Mouse (Mus musculus) CH12.LX (cell line): Measurements from ENCODE around the gene Tmem87a. TPM values are rescaled to one million over a fixed set of nuclear protein-coding genes. Genes with fewer than 3 reads are reported as not detected.

Source experiments
- DNase-seq: peaks from one replicate; pipeline ENCODE4 v3.0.0-alpha.2; 2013; ENCODE audit errors: extremely low read depth
- H3K27ac ChIP-seq: 2 replicates; pipeline ENCODE4 v1.5.1; 2012; ENCODE audit warnings: low read depth, mild to moderate bottlenecking, control low read depth, moderate library complexity; ENCODE audit not compliant: insufficient read depth
- H3K27me3 ChIP-seq: replicated peaks from 2 replicates; pipeline ENCODE3; 2012; ENCODE audit warnings: inconsistent platforms
- H3K36me3 ChIP-seq, 2 experiments: replicated peaks in 1 of 2; 2 replicates each; pipeline versions ENCODE3 to v1.6.1; 2012; ENCODE audit warnings: inconsistent platforms in 1 of 2, low read length in 1 of 2, mild to moderate bottlenecking in 1 of 2, mixed read lengths in 1 of 2, moderate library complexity in 1 of 2; ENCODE audit not compliant: control insufficient read depth in 1 of 2, insufficient read depth in 1 of 2
- H3K4me1 ChIP-seq, 2 experiments: 2 replicates each; pipeline ENCODE4 v1.6.1; 2012; ENCODE audit warnings: inconsistent platforms in 1 of 2, moderate library complexity in 1 of 2; ENCODE audit not compliant: insufficient read depth in 2 of 2, control insufficient read depth in 1 of 2
- H3K4me2 ChIP-seq: 2 replicates; pipeline ENCODE4 v1.6.1; 2012; ENCODE audit warnings: low read depth, mild to moderate bottlenecking, control low read depth; ENCODE audit not compliant: poor library complexity, insufficient read depth, severe bottlenecking
- H3K4me3 ChIP-seq, 3 experiments: fragments of 150-350 bp in 1 of 3; sonication (generic) in 1 of 3; replicated peaks in 1 of 3; 2 replicates each; pipeline versions ENCODE3 to v1.5.1; 2011 to 2012; ENCODE audit warnings: low read depth in 2 of 3, low read length in 2 of 3, mild to moderate bottlenecking in 2 of 3, moderate library complexity in 2 of 3, control low read depth in 1 of 3, improper control_type of control experiment in 1 of 3, inconsistent platforms in 1 of 3, mixed read lengths in 1 of 3; ENCODE audit not compliant: poor library complexity in 1 of 3
- H3K79me2 ChIP-seq: replicated peaks from 2 replicates; pipeline ENCODE4 v1.6.1; 2012; ENCODE audit warnings: mild to moderate bottlenecking, moderate library complexity; ENCODE audit not compliant: control insufficient read depth, poor library complexity, insufficient read depth, severe bottlenecking; ENCODE audit errors: extremely low read depth
- H3K9ac ChIP-seq: 2 replicates; pipeline ENCODE4 v1.6.1; 2012; ENCODE audit warnings: low read depth, mild to moderate bottlenecking, control low read depth, moderate library complexity; ENCODE audit not compliant: insufficient read depth
- H3K9me3 ChIP-seq: replicated peaks from 2 replicates; pipeline ENCODE3; 2012; ENCODE audit warnings: low read length, inconsistent platforms, mixed read lengths
- CHD2 ChIP-seq: IDR thresholded peaks from 2 replicates; pipeline ENCODE4 v1.6.1; 2011; ENCODE audit warnings: low read length, improper control_type of control experiment
- ELF1 ChIP-seq: IDR thresholded peaks from 2 replicates; pipeline ENCODE4 v1.6.1; 2014; ENCODE audit warnings: low read depth, mild to moderate bottlenecking, inconsistent platforms, low read length, improper control_type of control experiment
- EP300 ChIP-seq: IDR thresholded peaks from 2 replicates; pipeline ENCODE4 v1.6.1; 2011; ENCODE audit warnings: low read length, improper control_type of control experiment
- ETS1 ChIP-seq: conservative IDR thresholded peaks from 2 replicates; pipeline ENCODE4 v1.6.1; 2012; ENCODE audit warnings: low read depth, mild to moderate bottlenecking, inconsistent platforms, low read length, improper control_type of control experiment, moderate library complexity
- HCFC1 ChIP-seq: IDR thresholded peaks from 2 replicates; pipeline ENCODE4 v1.6.1; 2012; ENCODE audit warnings: low read depth, mild to moderate bottlenecking, inconsistent platforms, low read length, improper control_type of control experiment
- IRF4 ChIP-seq: IDR thresholded peaks from 2 replicates; pipeline ENCODE4 v1.6.1; 2014; ENCODE audit warnings: low read depth, mild to moderate bottlenecking, inconsistent platforms, low read length, improper control_type of control experiment
- JUN ChIP-seq: IDR thresholded peaks from 2 replicates; pipeline ENCODE4 v1.6.1; 2011; ENCODE audit warnings: low read depth, mild to moderate bottlenecking, low read length, improper control_type of control experiment, moderate library complexity; ENCODE audit not compliant: insufficient read depth
- JUND ChIP-seq: conservative IDR thresholded peaks from 2 replicates; pipeline ENCODE4 v1.6.1; 2011; ENCODE audit warnings: low read depth, low read length, improper control_type of control experiment
- KAT2A ChIP-seq: IDR thresholded peaks from 2 replicates; pipeline ENCODE4 v1.6.1; 2012; ENCODE audit warnings: low read length, improper control_type of control experiment, inconsistent platforms; ENCODE audit not compliant: insufficient replicate concordance
- MAX ChIP-seq: IDR thresholded peaks from 2 replicates; pipeline ENCODE4 v1.6.1; 2011; ENCODE audit warnings: low read length, improper control_type of control experiment
- MAZ ChIP-seq: IDR thresholded peaks from 2 replicates; pipeline ENCODE4 v1.6.1; 2012; ENCODE audit warnings: low read depth, mild to moderate bottlenecking, inconsistent platforms, low read length, improper control_type of control experiment, moderate library complexity
- MEF2A ChIP-seq: IDR thresholded peaks from 2 replicates; pipeline ENCODE4 v1.6.1; 2014; ENCODE audit warnings: low read depth, mild to moderate bottlenecking, inconsistent platforms, low read length, improper control_type of control experiment, borderline replicate concordance
- MYC ChIP-seq: IDR thresholded peaks from 2 replicates; pipeline ENCODE4 v1.6.1; 2011; ENCODE audit warnings: low read depth, mild to moderate bottlenecking, improper control_type of control experiment, low read length
- NELFE ChIP-seq: IDR thresholded peaks from 2 replicates; pipeline ENCODE4 v1.6.1; 2011; ENCODE audit warnings: low read depth, low read length, improper control_type of control experiment
- POLR2A ChIP-seq: IDR thresholded peaks from 2 replicates; pipeline ENCODE4 v1.6.1; 2011; ENCODE audit warnings: low read depth, mild to moderate bottlenecking, improper control_type of control experiment, low read length
- SIN3A ChIP-seq: IDR thresholded peaks from 2 replicates; pipeline ENCODE4 v1.6.1; 2012; ENCODE audit warnings: low read length, improper control_type of control experiment, inconsistent platforms
- SMC3 ChIP-seq: IDR thresholded peaks from 2 replicates; pipeline ENCODE4 v1.6.1; 2011; ENCODE audit warnings: low read depth, low read length, improper control_type of control experiment
- TBP ChIP-seq: conservative IDR thresholded peaks from 2 replicates; pipeline ENCODE4 v1.6.1; 2011; ENCODE audit warnings: low read depth, low read length, improper control_type of control experiment
- TCF12 ChIP-seq: IDR thresholded peaks from 2 replicates; pipeline ENCODE4 v1.6.1; 2014; ENCODE audit warnings: low read depth, mild to moderate bottlenecking, inconsistent platforms, low read length, improper control_type of control experiment
- UBTF ChIP-seq: IDR thresholded peaks from 2 replicates; pipeline ENCODE4 v1.6.1; 2012; ENCODE audit warnings: low read depth, mild to moderate bottlenecking, inconsistent platforms, low read length, improper control_type of control experiment, moderate library complexity
- USF2 ChIP-seq: conservative IDR thresholded peaks from 2 replicates; pipeline ENCODE4 v1.6.1; 2011; ENCODE audit warnings: low read depth, low read length, improper control_type of control experiment
- ZMIZ1 ChIP-seq: IDR thresholded peaks from 2 replicates; pipeline ENCODE4 v1.6.1; 2012; ENCODE audit warnings: low read depth, mild to moderate bottlenecking, inconsistent platforms, low read length, improper control_type of control experiment
- dilution Hi-C: fragments of 300-500 bp; cut with MboI; formaldehyde crosslinking; loops from 2 replicates; pipeline ENCODE4 v1.14.3; 2020; ENCODE audit warnings: low sequenced_read_pairs; ENCODE audit not compliant: extremely low pct_unique_long_range_greater_than_20kb, extremely low pct_ligation_motif_present
- in situ Hi-C: fragments of 300-500 bp; cut with MboI; formaldehyde crosslinking; loops from 3 replicates; pipeline ENCODE4 v1.14.3; 2019; ENCODE audit warnings: low sequenced_read_pairs, low pct_ligation_motif_present, low pct_unique_long_range_greater_than_20kb, mixed read lengths
- polyA plus RNA-seq: library from polyadenylated mRNA; unstranded; fragments of >175 nt; gene quantifications from 2 replicates; pipeline ENCODE4 v1.2.1, GENCODE M21; 2012; ENCODE audit warnings: low read depth; ENCODE audit not compliant: insufficient read length
- total RNA-seq, 2 experiments: library from RNA; depleted of rRNA; stranded (reverse); fragments of 300-350 nt in 1 of 2; fragments of >200 nt in 1 of 2; gene quantifications; 2 replicates each; pipeline ENCODE4 v1.2.3; 2012 to 2014

The Tmem87a gene
- total and polyA plus RNA-seq, 3 experiments: 26.0 to 43.5 (median 30.5) TPM

DNA sequence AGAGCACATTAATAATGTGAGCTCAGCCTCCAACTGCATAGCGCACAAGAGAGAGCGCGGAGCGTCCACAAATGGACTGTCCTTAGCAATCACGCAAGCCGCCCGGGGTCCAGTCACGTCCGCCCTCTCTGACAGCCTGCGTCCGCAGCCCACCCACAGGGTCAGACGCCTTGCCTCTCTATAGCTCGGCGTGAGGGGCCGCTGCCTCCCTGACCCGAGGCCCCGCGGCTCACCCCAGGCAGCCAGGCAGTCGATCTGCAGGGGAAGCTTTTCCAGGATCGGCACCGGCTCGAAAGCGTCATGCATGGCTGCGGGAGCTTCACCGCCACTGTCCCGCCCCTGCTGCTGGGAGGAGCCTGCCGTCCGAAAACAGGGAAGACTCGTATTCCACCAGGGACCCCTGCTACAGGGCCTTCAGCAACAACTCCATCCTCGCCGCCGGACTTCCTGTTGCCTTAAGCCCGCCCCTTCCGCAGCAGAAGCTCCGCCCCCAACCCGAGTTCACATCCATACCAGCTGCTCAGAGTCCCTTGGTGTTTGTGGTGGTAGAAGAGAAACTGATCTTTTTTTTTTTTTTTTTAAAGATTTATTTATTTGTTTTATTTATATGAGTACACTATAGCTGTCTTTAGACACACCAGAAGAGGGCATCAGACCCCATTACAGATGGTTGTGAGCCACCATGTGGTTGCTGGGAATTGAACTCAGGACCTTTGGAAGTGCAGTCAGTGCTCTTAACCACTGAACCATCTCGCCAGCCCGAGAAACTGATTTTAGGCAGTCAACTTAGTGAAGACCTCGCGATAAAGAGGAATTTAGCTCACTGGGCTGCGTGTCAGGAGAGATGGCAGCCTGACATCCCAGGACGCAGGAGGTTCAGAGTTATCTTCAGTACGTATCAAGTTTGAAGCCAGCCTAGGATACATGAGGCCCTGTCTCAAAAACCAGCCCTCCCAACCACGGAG lies 50.9 kb downstream of the Tmem87a start, which contains the start of gene Vps39 (continued):
- TF ChIP-seq UBTF (no peak), NELFE (peak; percentile 62), ZMIZ1 (peak; percentile 38; the same call in 1 of the 2 replicates), ETS1 (0 out of 2 replicates have a peak, but pooled peaks have one; percentile 8), MAX (no peak), MYC (0 out of 2 replicates have a peak, but pooled peaks have one; percentile 33), MEF2A (no peak; the same call in 1 of the 2 replicates)

DNA sequence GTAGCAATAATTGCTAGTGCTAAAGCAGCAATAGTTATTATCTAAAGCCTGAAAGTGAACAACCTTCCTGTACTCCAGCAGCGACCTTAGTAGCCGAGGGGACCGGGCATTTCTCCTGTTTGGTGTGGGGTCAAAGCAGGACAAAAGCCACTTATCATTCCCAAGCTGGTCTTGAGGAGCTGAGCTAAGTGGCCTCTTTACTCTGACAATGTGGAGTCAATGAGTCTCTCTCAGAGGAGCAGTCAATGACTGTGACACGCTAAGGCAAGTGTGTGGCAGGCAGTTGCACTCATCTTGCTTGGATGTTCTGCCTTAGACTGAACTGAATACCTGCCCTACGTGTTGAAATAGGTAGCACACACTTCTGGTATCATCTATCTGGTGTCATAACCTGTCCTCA lies 52.6 kb downstream of the Tmem87a start:
- Histone ChIP-seq H3K9me3 (no peaks in the 10 kb centered on the region), H3K4me3 (peak overlapping the region in 1 of 3 experiments; percentile 5), H3K4me2 (no peak overlapping the region; the same call in 1 of the 2 replicates), H3K27me3 (no peaks in the 10 kb centered on the region), H3K9ac (no peak overlapping the region), H3K4me1 (peaks cover 6 to 30% of the 10 kb centered on the region in 2 experiments), H3K79me2 (peaks cover 20% of the 10 kb centered on the region), H3K27ac (no peak overlapping the region)
- in situ Hi-C loops (no loop called here), dilution Hi-C loops (no loop called here)
- no peak for DNase-seq
- TF ChIP-seq TCF12: no peak
- no peak for TF ChIP-seq JUN
- no peak for TF ChIP-seq USF2
- TF ChIP-seq MEF2A: no peak
- no peak for TF ChIP-seq TBP
- TF ChIP-seq EP300: no peak
- no peak for TF ChIP-seq MYC
- TF ChIP-seq MAZ: no peak
- no peak for TF ChIP-seq JUND
- no peak for TF ChIP-seq NELFE
- TF ChIP-seq POLR2A: no peak
- no peak for TF ChIP-seq IRF4
- no peak for TF ChIP-seq CHD2
- TF ChIP-seq ZMIZ1: no peak
- TF ChIP-seq SMC3: no peak
- no peak for TF ChIP-seq SIN3A
- TF ChIP-seq KAT2A: no peak
- TF ChIP-seq UBTF: no peak
- TF ChIP-seq ELF1: no peak
- TF ChIP-seq HCFC1: no peak
- TF ChIP-seq, all 38 proteins: peak for 0
- H3K36me3 ChIP-seq: peaks cover 25 to 62% of the 10 kb centered on the region in 2 experiments
